ENCODE assay signal across 11 mouse cellular contexts in genomic region chr9:83687904-83688303, GRCm38 (mm10).
DNase-seq lines count a peak whose midpoint lies in the region; ATAC-seq and TF ChIP-seq lines count a peak whose summit lies in the region.
"Had no signal": no experiment of that assay in that cellular context is flagged by ENCODE, and none has a peak within 500 bp of the region (broad histone marks: within the 10 kb centered on the region; RNA-seq: fewer than 3 reads in every experiment).

No protein-coding gene starts in this region.

- no peak for ATAC-seq in hindbrain, embryonic 13.5 days (ENCODE audit: low FRiP score)
- no peak for ATAC-seq in hindbrain, embryonic 16.5 days
- ATAC-seq in lung, embryonic 15.5 days (ENCODE audit: borderline replicate concordance, extremely low read depth, low FRiP score, low TSS enrichment): peak; percentile 83
- peak; percentile 63; the same call in 1 of the 2 replicates for ATAC-seq in limb, embryonic 14.5 days (ENCODE audit: low FRiP score, low read depth)

- H3K4me2 ChIP-seq in hindbrain, embryonic 13.5 days: no peak overlapping the region
- no peak overlapping the region for H3K4me2 ChIP-seq in hindbrain, embryonic 16.5 days (ENCODE audit: low read length)
- H3K4me2 ChIP-seq in lung, embryonic 15.5 days: no peak overlapping the region
- no peak overlapping the region for H3K4me2 ChIP-seq in limb, embryonic 14.5 days (replicated peaks; ENCODE audit: low read depth, low read length, severe bottlenecking)
- H3K4me2 ChIP-seq: limb, embryonic 15.5 days had no signal

- no peak overlapping the region for H3K4me3 ChIP-seq in hindbrain, embryonic 13.5 days
- no peak overlapping the region for H3K4me3 ChIP-seq in hindbrain, embryonic 16.5 days (ENCODE audit: low read length)
- H3K4me3 ChIP-seq in lung, embryonic 15.5 days: no peak overlapping the region
- no peak overlapping the region for H3K4me3 ChIP-seq in lung, adult 2 months (replicated peaks; ENCODE audit: extremely low read depth, low read depth, low read length)
- H3K4me3 ChIP-seq in limb, embryonic 14.5 days (replicated peaks; ENCODE audit: low read length): no peak overlapping the region
- H3K4me3 ChIP-seq: erythroblast, embryonic 14.5 days; limb, embryonic 15.5 days had no signal

- intact Hi-C loops in left cerebral cortex, postnatal 25 days (cut with DNase I): no loop called here

- H3K36me3 ChIP-seq in hindbrain, embryonic 13.5 days: no peaks in the 10 kb centered on the region
- no peaks in the 10 kb centered on the region for H3K36me3 ChIP-seq in hindbrain, embryonic 16.5 days (ENCODE audit: control insufficient read depth, insufficient read depth, low read length)
- no peaks in the 10 kb centered on the region for H3K36me3 ChIP-seq in lung, embryonic 15.5 days
- H3K36me3 ChIP-seq in limb, embryonic 14.5 days (ENCODE audit: control insufficient read depth, insufficient read depth, low read length): no peaks in the 10 kb centered on the region
- H3K36me3 ChIP-seq: limb, embryonic 15.5 days had no signal

- TF ChIP-seq POLR2A in lung, adult 2 months (IDR thresholded peaks at IDR 0.05; ENCODE audit: borderline replicate concordance, extremely low read depth, low read depth, low read length): no peak
- no peak for TF ChIP-seq POLR2A in limb, embryonic 14.5 days (IDR thresholded peaks at IDR 0.05; ENCODE audit: borderline replicate concordance, extremely low read depth, insufficient read depth, insufficient read length)

- H3K9me3 ChIP-seq in hindbrain, embryonic 13.5 days: no peaks in the 10 kb centered on the region
- H3K9me3 ChIP-seq in hindbrain, embryonic 16.5 days (ENCODE audit: control insufficient read depth, low read length): no peaks in the 10 kb centered on the region
- H3K9me3 ChIP-seq in lung, embryonic 15.5 days: no peaks in the 10 kb centered on the region
- no peaks in the 10 kb centered on the region for H3K9me3 ChIP-seq in limb, embryonic 14.5 days (ENCODE audit: control insufficient read depth, low read length)
- H3K9me3 ChIP-seq: limb, embryonic 15.5 days had no signal

- WGBS in hindbrain, embryonic 13.5 days: 53% methylated on average over 3 of the region's 3 CpGs
- 35% methylated on average over 3 of the region's 3 CpGs for WGBS in hindbrain, embryonic 16.5 days
- WGBS in lung, embryonic 15.5 days: 39% methylated on average over 3 of the region's 3 CpGs
- 28% methylated on average over 3 of the region's 3 CpGs for WGBS in lung, adult 2 months
- 44% methylated on average over 3 of the region's 3 CpGs for WGBS in limb, embryonic 14.5 days

- peak; percentile 6 for DNase-seq in adrenal gland, adult 2 months
- no peak for DNase-seq in adrenal gland, postnatal 25 days
- DNase-seq in lung, adult 2 months: no peak
- DNase-seq in limb, embryonic 14.5 days (ENCODE audit: low spot score): no peak
- no peak for DNase-seq in left cerebral cortex, postnatal 25 days (ENCODE audit: low spot score in 2 of 2)

- H3K27me3 ChIP-seq in hindbrain, embryonic 13.5 days: no peaks in the 10 kb centered on the region
- H3K27me3 ChIP-seq in hindbrain, embryonic 16.5 days (replicated peaks; ENCODE audit: control insufficient read depth, insufficient read depth, low read length): no peaks in the 10 kb centered on the region
- H3K27me3 ChIP-seq in lung, embryonic 15.5 days: peaks cover 7% of the 10 kb centered on the region; the same call in 1 of the 2 replicates
- H3K27me3 ChIP-seq in limb, embryonic 14.5 days (ENCODE audit: control insufficient read depth, insufficient read depth, low read length): no peaks in the 10 kb centered on the region

- H3K4me1 ChIP-seq in hindbrain, embryonic 13.5 days (replicated peaks): peaks cover 28% of the 10 kb centered on the region
- peaks cover 14% of the 10 kb centered on the region for H3K4me1 ChIP-seq in hindbrain, embryonic 16.5 days (ENCODE audit: control insufficient read depth, insufficient read depth, low read depth, low read length)
- H3K4me1 ChIP-seq in lung, embryonic 15.5 days: peaks cover 15% of the 10 kb centered on the region
- no peaks in the 10 kb centered on the region for H3K4me1 ChIP-seq in lung, adult 2 months (ENCODE audit: control insufficient read depth, insufficient read depth, low read length)
- peaks cover 4% of the 10 kb centered on the region; the same call in 1 of the 2 replicates for H3K4me1 ChIP-seq in limb, embryonic 14.5 days (ENCODE audit: control insufficient read depth, insufficient read depth, low read length)

- H3K27ac ChIP-seq in hindbrain, embryonic 13.5 days: 0 out of 2 replicates have a peak overlapping the region, but pooled peaks have one; percentile 77
- H3K27ac ChIP-seq in hindbrain, embryonic 16.5 days (ENCODE audit: low read depth, low read length): no peak overlapping the region
- H3K27ac ChIP-seq in lung, embryonic 15.5 days: no peak overlapping the region
- no peak overlapping the region for H3K27ac ChIP-seq in limb, embryonic 14.5 days (replicated peaks; ENCODE audit: low read depth, low read length)
- H3K27ac ChIP-seq: limb, embryonic 15.5 days; stomach, postnatal 0 days had no signal

- TF ChIP-seq CTCF in lung, adult 2 months (IDR thresholded peaks at IDR 0.05; ENCODE audit: insufficient read depth, low read length): no peak

- H3K9ac ChIP-seq in hindbrain, embryonic 13.5 days: no peak overlapping the region
- no peak overlapping the region for H3K9ac ChIP-seq in hindbrain, embryonic 16.5 days (ENCODE audit: low read depth, low read length)
- no peak overlapping the region for H3K9ac ChIP-seq in lung, embryonic 15.5 days
- no peak overlapping the region for H3K9ac ChIP-seq in limb, embryonic 14.5 days (ENCODE audit: low read depth, low read length, severe bottlenecking)
- H3K9ac ChIP-seq: limb, embryonic 15.5 days had no signal

Comparison
In these comparisons a context has a peak if more than half of its experiments do, and no peak if none do; other contexts are left out.
1. ATAC-seq: peak in lung, embryonic 15.5 days (single experiment) and limb, embryonic 14.5 days (single experiment); none in hindbrain, embryonic 13.5 days (single experiment) and hindbrain, embryonic 16.5 days (single experiment).